Comparison of ENCODE assay signal across 19 mouse cellular contexts in genomic region chr1:91932221-91932620, GRCm38 (mm10).
DNase-seq lines count a peak whose midpoint lies in the region; ATAC-seq lines count a peak whose summit lies in the region.
"Had no signal": no experiment of that assay in that cellular context is flagged by ENCODE, and none has a peak within 500 bp of the region (broad histone marks: within the 10 kb centered on the region; RNA-seq: fewer than 3 reads in every experiment).

No protein-coding gene starts in this region.

- H3K9me3 ChIP-seq in kidney, embryonic 14.5 days (ENCODE audit: control insufficient read depth, low read length): no peaks in the 10 kb centered on the region
- no peaks in the 10 kb centered on the region for H3K9me3 ChIP-seq in kidney, embryonic 16.5 days (ENCODE audit: low read length)
- H3K9me3 ChIP-seq: embryonic facial prominence, embryonic 12.5 days; embryonic facial prominence, embryonic 15.5 days; hindbrain, embryonic 12.5 days; hindbrain, embryonic 15.5 days had no signal

- no peaks in the 10 kb centered on the region for H3K4me1 ChIP-seq in kidney, embryonic 14.5 days (ENCODE audit: control insufficient read depth, insufficient read depth, low read length)
- no peaks in the 10 kb centered on the region for H3K4me1 ChIP-seq in kidney, embryonic 16.5 days (ENCODE audit: insufficient read depth, low read length)
- H3K4me1 ChIP-seq: embryonic facial prominence, embryonic 12.5 days; hindbrain, embryonic 12.5 days; hindbrain, embryonic 15.5 days had no signal

- WGBS in kidney, embryonic 14.5 days: 92% methylated on average over 12 of the region's 12 CpGs
- WGBS in kidney, embryonic 16.5 days: 94% methylated on average over 12 of the region's 12 CpGs

- H3K9ac ChIP-seq in kidney, embryonic 14.5 days (ENCODE audit: low read depth, low read length): no peak overlapping the region
- H3K9ac ChIP-seq in kidney, embryonic 16.5 days (replicated peaks; ENCODE audit: low read length): no peak overlapping the region
- H3K9ac ChIP-seq: embryonic facial prominence, embryonic 12.5 days; embryonic facial prominence, embryonic 15.5 days; forebrain, postnatal 0 days; hindbrain, embryonic 12.5 days; hindbrain, embryonic 15.5 days had no signal

- no peak overlapping the region for H3K4me2 ChIP-seq in kidney, embryonic 14.5 days (replicated peaks; ENCODE audit: low read depth, low read length)
- H3K4me2 ChIP-seq in kidney, embryonic 16.5 days (replicated peaks; ENCODE audit: low read depth, low read length): no peak overlapping the region
- H3K4me2 ChIP-seq: embryonic facial prominence, embryonic 12.5 days; embryonic facial prominence, embryonic 15.5 days; heart, embryonic 11.5 days; hindbrain, embryonic 12.5 days; hindbrain, embryonic 15.5 days had no signal

- no peak overlapping the region for H3K4me3 ChIP-seq in kidney, embryonic 14.5 days (ENCODE audit: low read length)
- no peak overlapping the region for H3K4me3 ChIP-seq in kidney, embryonic 16.5 days (ENCODE audit: low read length)
- H3K4me3 ChIP-seq: embryonic facial prominence, embryonic 12.5 days; embryonic facial prominence, embryonic 15.5 days; hindbrain, embryonic 12.5 days; hindbrain, embryonic 15.5 days had no signal

- no peak for ATAC-seq in kidney, embryonic 14.5 days (ENCODE audit: low FRiP score, low TSS enrichment)
- no peak for ATAC-seq in kidney, embryonic 16.5 days (ENCODE audit: low FRiP score, low TSS enrichment)
- ATAC-seq: CD4-positive, CD25-positive, alpha-beta regulatory T cell, adult 4 months; forebrain, embryonic 14.5 days; forebrain, postnatal 0 days had no signal

- DNase-seq in kidney, adult 18-20 months: peak; percentile 35
- DNase-seq in kidney, adult 9 months: peak; percentile 75
- peak; percentile 53 to 76 for DNase-seq in kidney, postnatal 25 days
- no peak for DNase-seq in thymus, postnatal 25 days
- DNase-seq: adrenal gland, adult 2 months; adrenal gland, postnatal 14 days; cerebellum, adult 11 months; forebrain, postnatal 0 days; gastrocnemius, postnatal 10 days; heart, adult 11 months had no signal

- H3K27me3 ChIP-seq in kidney, embryonic 14.5 days (ENCODE audit: control insufficient read depth, insufficient read depth, low read length): no peaks in the 10 kb centered on the region
- no peaks in the 10 kb centered on the region for H3K27me3 ChIP-seq in kidney, embryonic 16.5 days (ENCODE audit: insufficient read depth, low read length)
- H3K27me3 ChIP-seq: embryonic facial prominence, embryonic 12.5 days; embryonic facial prominence, embryonic 15.5 days; hindbrain, embryonic 12.5 days; hindbrain, embryonic 15.5 days had no signal

- H3K36me3 ChIP-seq in kidney, embryonic 14.5 days (ENCODE audit: control insufficient read depth, insufficient read depth, low read length): peaks cover 37% of the 10 kb centered on the region
- H3K36me3 ChIP-seq in kidney, embryonic 16.5 days (ENCODE audit: insufficient read depth, low read length): peaks cover 31% of the 10 kb centered on the region

- H3K27ac ChIP-seq in kidney, embryonic 14.5 days (ENCODE audit: low read depth, low read length): no peak overlapping the region
- no peak overlapping the region for H3K27ac ChIP-seq in kidney, embryonic 16.5 days (ENCODE audit: low read length)
- H3K27ac ChIP-seq: embryonic facial prominence, embryonic 12.5 days; embryonic facial prominence, embryonic 15.5 days; hindbrain, embryonic 12.5 days; hindbrain, embryonic 15.5 days had no signal
